Mouse (Mus musculus): ENCODE results near the gene Ano4.

GRCm38 (mm10) chr10:88950297-88950653 lies 394.3 kb downstream of the Ano4 start:
- TF ChIP-seq CTCF (IDR thresholded peaks at IDR 0.05; ENCODE audit: control insufficient read depth, insufficient read depth, low read length) (no peak), POLR2A (IDR thresholded peaks at IDR 0.05; ENCODE audit: borderline replicate concordance, control insufficient read depth, low read depth, low read length) (no peak)
